Mouse (Mus musculus) hindbrain, postnatal 0 days (tissue): ENCODE measurements around the gene Wdr6. TPM values are rescaled to one million over a fixed set of nuclear protein-coding genes. Genes with fewer than 3 reads are reported as not detected.
A peak's percentile ranks its signal among the peaks of the same experiment; 100 is the strongest.

Source experiments
- ATAC-seq: fragments of 200-750 bp; cut with Nextera tagmentation; 2 replicates; pipeline ENCODE4 v1.8.0; 2017; ENCODE audit warnings: mild to moderate bottlenecking, moderate TSS enrichment, moderate library complexity
- DNase-seq: peaks from one replicate; pipeline ENCODE4 v3.0.0-alpha.2; 2015; ENCODE audit warnings: low spot score
- H3K27ac ChIP-seq: fragments of 300-500 bp; sonication (generic); 2 replicates; pipeline ENCODE4 v1.5.1; 2014; ENCODE audit warnings: mild to moderate bottlenecking
- H3K27me3 ChIP-seq: fragments of 300-500 bp; sonication (generic); 2 replicates; pipeline ENCODE4 v1.6.1; 2014; ENCODE audit warnings: low read length, mixed read lengths; ENCODE audit not compliant: insufficient read depth
- H3K36me3 ChIP-seq: fragments of 300-500 bp; sonication (generic); 2 replicates; pipeline ENCODE4 v1.6.1; 2014; ENCODE audit warnings: low read length, mixed read lengths; ENCODE audit not compliant: insufficient read depth
- H3K4me1 ChIP-seq: fragments of 300-500 bp; sonication (generic); 2 replicates; pipeline ENCODE4 v1.6.1; 2014; ENCODE audit warnings: antibody characterized with exemption, low read length, mixed read lengths; ENCODE audit not compliant: insufficient read depth
- H3K4me2 ChIP-seq: fragments of 300-500 bp; sonication (generic); 2 replicates; pipeline ENCODE4 v1.6.1; 2014; ENCODE audit warnings: low read depth, mild to moderate bottlenecking, low read length, moderate library complexity, mixed read lengths
- H3K4me3 ChIP-seq: fragments of 300-500 bp; sonication (generic); 2 replicates; pipeline ENCODE4 v1.5.1; 2014; ENCODE audit warnings: low read length
- H3K9ac ChIP-seq: fragments of 300-500 bp; sonication (generic); replicated peaks from 2 replicates; pipeline ENCODE4 v1.6.1; 2014; ENCODE audit warnings: mild to moderate bottlenecking, low read length, moderate library complexity, mixed read lengths
- H3K9me3 ChIP-seq: fragments of 300-500 bp; sonication (generic); 2 replicates; pipeline ENCODE4 v1.6.1; 2016; ENCODE audit warnings: low read length, mixed read lengths
- CTCF ChIP-seq: IDR thresholded peaks from 2 replicates; pipeline ENCODE4 v1.5.1; 2016; ENCODE audit warnings: antibody characterized with exemption, control low read depth, low read depth
- WGBS: fragments of 180-500 bp; shearing (Covaris S2); extraction: QIAGEN DNeasy Blood & Tissue Kit; methylation state at CpG from one replicate; pipeline ENCODE4 v1.1.7; 2014; 5-methylcytosine and 5-hydroxymethylcytosine counted together
- polyA plus RNA-seq: library from polyadenylated mRNA; unstranded; fragments of >200 nt; fragmentation: Nextera tagmentation; extraction: Ambion mirVana; gene quantifications from 2 replicates; pipeline ENCODE4 v1.2.1, GENCODE M21; 2015
- total RNA-seq: library from RNA; depleted of rRNA; stranded (reverse); fragments of >200 nt; gene quantifications from 2 replicates; pipeline ENCODE4 v1.2.3, GENCODE M21; 2014

The Wdr6 gene
- total and polyA plus RNA-seq, 2 experiments from 2014 or later, result 282 to 581 TPM

- ATAC-seq, result no peak
- peaks cover 45% of the 10 kb centered on the region for H3K36me3 ChIP-seq
Observed at GRCm38 (mm10) chr9:108574921-108575320, 3.6 kb downstream of the Wdr6 start.

GRCm38 (mm10) chr9:108573774-108574690 lies 4.5 kb downstream of the Wdr6 start:
- Histone ChIP-seq H3K4me2 (no peak overlapping the region), H3K27ac (peak overlapping the region; percentile 37; the same call in 1 of the 2 replicates), H3K9ac (0 out of 2 replicates have a peak overlapping the region, but pooled peaks have one; percentile 17), H3K27me3 (no peaks in the 10 kb centered on the region), H3K36me3 (peaks cover 45% of the 10 kb centered on the region), H3K4me1 (peaks cover 13% of the 10 kb centered on the region), H3K4me3 (no peak overlapping the region), H3K9me3 (no peaks in the 10 kb centered on the region)
- no peak for ATAC-seq
- TF ChIP-seq CTCF, result peak; percentile 82
- WGBS, result 54% methylated on average over 26 of the region's 26 CpGs
- peak; percentile 79 for DNase-seq

More at GRCm38 (mm10) chr9:108574921-108575320, 3.6 kb downstream of the Wdr6 start:
- H3K4me3 ChIP-seq, result no peak overlapping the region
- no peak for DNase-seq
- H3K9me3 ChIP-seq, result no peaks in the 10 kb centered on the region
- no peaks in the 10 kb centered on the region for H3K27me3 ChIP-seq
- H3K9ac ChIP-seq, result no peak overlapping the region
- H3K4me2 ChIP-seq, result no peak overlapping the region
- peaks cover 19% of the 10 kb centered on the region for H3K4me1 ChIP-seq
- WGBS, result 77% methylated on average over 12 of the region's 12 CpGs
- TF ChIP-seq CTCF, result no peak
- H3K27ac ChIP-seq, result no peak overlapping the region

GRCm38 (mm10) chr9:108572321-108572720 lies 6.2 kb downstream of the Wdr6 start:
- Histone ChIP-seq H3K36me3 (peaks cover 45% of the 10 kb centered on the region), H3K9me3 (no peaks in the 10 kb centered on the region), H3K9ac (no peak overlapping the region), H3K27ac (no peak overlapping the region), H3K4me3 (no peak overlapping the region), H3K4me2 (no peak overlapping the region), H3K27me3 (no peaks in the 10 kb centered on the region), H3K4me1 (peaks cover 21% of the 10 kb centered on the region)
- 81% methylated on average over 10 of the region's 10 CpGs for WGBS
- DNase-seq (no peak), ATAC-seq (no peak)
- TF ChIP-seq CTCF, result no peak

GRCm38 (mm10) chr9:108571401-108571973 lies 7.1 kb downstream of the Wdr6 start:
- WGBS, result 95% methylated on average over 16 of the region's 16 CpGs
- Histone ChIP-seq H3K27ac (no peak overlapping the region), H3K4me1 (peaks cover 15% of the 10 kb centered on the region), H3K27me3 (no peaks in the 10 kb centered on the region), H3K36me3 (peaks cover 45% of the 10 kb centered on the region), H3K9ac (no peak overlapping the region), H3K4me3 (no peak overlapping the region), H3K4me2 (no peak overlapping the region), H3K9me3 (no peaks in the 10 kb centered on the region)
- TF ChIP-seq CTCF, result no peak
- ATAC-seq (no peak), DNase-seq (no peak)

GRCm38 (mm10) chr9:108570207-108570896 lies 8.2 kb downstream of the Wdr6 start:
- Histone ChIP-seq H3K4me3 (peak overlapping the region; percentile 53), H3K9me3 (no peaks in the 10 kb centered on the region), H3K27me3 (no peaks in the 10 kb centered on the region), H3K36me3 (peaks cover 40% of the 10 kb centered on the region), H3K4me2 (peak overlapping the region; percentile 91), H3K27ac (peak overlapping the region; percentile 74), H3K9ac (peak overlapping the region; percentile 49), H3K4me1 (peaks cover 20% of the 10 kb centered on the region)
- ATAC-seq (no peak), DNase-seq (peak; percentile 86)
- peak; percentile 73 for TF ChIP-seq CTCF
- WGBS, result 1% methylated on average over 40 of the region's 40 CpGs

GRCm38 (mm10) chr9:108569381-108570206 lies 8.9 kb downstream of the Wdr6 start, which contains the start of gene Dalrd3:
Gene Dalrd3 (plus strand): TSS chr9:108569886.
- WGBS, result 6% methylated on average over 42 of the region's 42 CpGs
- peaks cover 38% of the 10 kb centered on the region for H3K36me3 ChIP-seq

More at GRCm38 (mm10) chr9:108569381-108570206, 8.9 kb downstream of the Wdr6 start, which contains the start of gene Dalrd3:
- no peaks in the 10 kb centered on the region for H3K27me3 ChIP-seq
- peak within 1 kb of the TSS; percentile 49 for H3K9ac ChIP-seq
- H3K27ac ChIP-seq, result peak within 1 kb of the TSS; percentile 74
- no peaks in the 10 kb centered on the region for H3K9me3 ChIP-seq
- peak within 1 kb of the TSS; percentile 91 for H3K4me2 ChIP-seq
- H3K4me1 ChIP-seq, result peaks cover 17% of the 10 kb centered on the region
- peak; percentile 96 for DNase-seq
- TF ChIP-seq CTCF, result no peak
- peak within 1 kb of the TSS; percentile 53 for H3K4me3 ChIP-seq
- ATAC-seq, result peak; percentile 61
